Mouse (Mus musculus) neural tube, embryonic 12.5 days (tissue): Measurements from ENCODE around the gene Ptprm. TPM values are rescaled to one million over a fixed set of nuclear protein-coding genes. Genes with fewer than 3 reads are reported as not detected.

Experiments
- ATAC-seq: fragments of 200-750 bp; cut with Nextera tagmentation; 2 replicates; pipeline ENCODE4 v1.8.0; 2017; ENCODE audit warnings: low read depth, mild to moderate bottlenecking, moderate TSS enrichment, moderate library complexity; ENCODE audit not compliant: low FRiP score
- H3K27ac ChIP-seq: fragments of 300-500 bp; sonication (generic); 2 replicates; pipeline ENCODE4 v1.5.1; 2016
- H3K27me3 ChIP-seq: fragments of 300-500 bp; sonication (generic); replicated peaks from 2 replicates; pipeline ENCODE4 v1.6.1; 2016; ENCODE audit warnings: mild to moderate bottlenecking
- H3K36me3 ChIP-seq: fragments of 300-500 bp; sonication (generic); 2 replicates; pipeline ENCODE4 v1.6.1; 2016; ENCODE audit warnings: mild to moderate bottlenecking
- H3K4me1 ChIP-seq: fragments of 300-500 bp; sonication (generic); 2 replicates; pipeline ENCODE4 v1.6.1; 2016
- H3K4me2 ChIP-seq: fragments of 300-500 bp; sonication (generic); replicated peaks from 2 replicates; pipeline ENCODE4 v1.6.1; 2016; ENCODE audit warnings: mild to moderate bottlenecking
- H3K4me3 ChIP-seq: fragments of 300-500 bp; sonication (generic); 2 replicates; pipeline ENCODE4 v1.5.1; 2016
- H3K9ac ChIP-seq: fragments of 300-500 bp; sonication (generic); 2 replicates; pipeline ENCODE4 v1.6.1; 2016; ENCODE audit warnings: mild to moderate bottlenecking
- H3K9me3 ChIP-seq: fragments of 300-500 bp; sonication (generic); 2 replicates; pipeline ENCODE4 v1.6.1; 2016; ENCODE audit warnings: mild to moderate bottlenecking
- WGBS: fragments of 180-500 bp; shearing (Covaris S2); methylation state at CpG from one replicate; pipeline ENCODE4 v1.1.7; 2016; 5-methylcytosine and 5-hydroxymethylcytosine counted together
- polyA plus RNA-seq: library from polyadenylated mRNA; unstranded; fragments of >200 nt; fragmentation: Nextera tagmentation; extraction: Ambion mirVana; gene quantifications from 2 replicates; pipeline ENCODE4 v1.2.1, GENCODE M21; 2016

The Ptprm gene
- polyA plus RNA-seq, 1 experiment from 2014 or later, result 15.6 TPM

GRCm38 (mm10) chr17:66976490-66976889 lies 377.8 kb downstream of the Ptprm start:
- no peaks in the 10 kb centered on the region for H3K27me3 ChIP-seq
- WGBS, result 86% methylated on average over 5 of the region's 5 CpGs

DNA sequence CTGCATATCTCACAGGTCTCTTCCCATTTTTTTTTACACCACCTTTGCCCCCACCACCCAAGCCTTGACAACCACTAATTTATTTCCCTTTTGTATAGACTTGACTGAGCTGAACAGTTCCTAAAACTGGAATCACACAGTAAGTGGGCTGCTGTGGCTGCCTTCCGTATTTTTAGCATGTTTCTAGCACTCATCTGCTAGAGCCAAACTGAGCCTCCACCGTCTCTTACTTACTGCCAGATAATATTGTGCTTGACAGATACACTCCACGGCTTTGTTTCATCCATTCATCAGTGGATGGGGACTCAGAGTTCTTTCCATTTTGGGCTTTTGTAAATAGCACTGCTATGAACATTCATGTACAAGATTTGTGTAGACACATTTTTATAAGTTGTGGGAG lies 381.3 kb downstream of the Ptprm start:
- H3K4me2 ChIP-seq, result no peak overlapping the region
- H3K27ac ChIP-seq, result no peak overlapping the region
- H3K36me3 ChIP-seq, result no peaks in the 10 kb centered on the region
- no peak for ATAC-seq
- no peak overlapping the region for H3K4me3 ChIP-seq
- H3K9me3 ChIP-seq, result no peaks in the 10 kb centered on the region
- H3K27me3 ChIP-seq, result no peaks in the 10 kb centered on the region
- no peaks in the 10 kb centered on the region for H3K4me1 ChIP-seq
- H3K9ac ChIP-seq, result no peak overlapping the region
- 82% methylated on average over 3 of the region's 3 CpGs for WGBS

More at GRCm38 (mm10) chr17:66976490-66976889, 377.8 kb downstream of the Ptprm start:
- H3K36me3 ChIP-seq, result no peaks in the 10 kb centered on the region
- no peaks in the 10 kb centered on the region for H3K9me3 ChIP-seq
- H3K9ac ChIP-seq, result no peak overlapping the region
- no peak overlapping the region for H3K4me3 ChIP-seq
- H3K4me1 ChIP-seq, result no peaks in the 10 kb centered on the region
- no peak overlapping the region for H3K27ac ChIP-seq
- ATAC-seq, result no peak
- H3K4me2 ChIP-seq, result no peak overlapping the region

- no peaks in the 10 kb centered on the region for H3K9me3 ChIP-seq
- no peak overlapping the region for H3K27ac ChIP-seq
- no peak for ATAC-seq
Observed at GRCm38 (mm10) chr17:66960986-66961385, 393.3 kb downstream of the Ptprm start.

GRCm38 (mm10) chr17:66960557-66960956 lies 393.7 kb downstream of the Ptprm start:
- H3K9ac ChIP-seq, result no peak overlapping the region
- no peak overlapping the region for H3K4me2 ChIP-seq
- no peak overlapping the region for H3K4me3 ChIP-seq
- WGBS, result 83% methylated on average over 6 of the region's 6 CpGs
- H3K4me1 ChIP-seq, result no peaks in the 10 kb centered on the region
- no peaks in the 10 kb centered on the region for H3K9me3 ChIP-seq
- no peaks in the 10 kb centered on the region for H3K36me3 ChIP-seq
- H3K27ac ChIP-seq, result no peak overlapping the region
- H3K27me3 ChIP-seq, result no peaks in the 10 kb centered on the region
- ATAC-seq, result no peak

More at GRCm38 (mm10) chr17:66960986-66961385, 393.3 kb downstream of the Ptprm start:
- Histone ChIP-seq H3K4me1 (no peaks in the 10 kb centered on the region), H3K4me3 (no peak overlapping the region), H3K9ac (no peak overlapping the region), H3K27me3 (no peaks in the 10 kb centered on the region), H3K4me2 (no peak overlapping the region), H3K36me3 (no peaks in the 10 kb centered on the region)
- 61% methylated on average over 5 of the region's 5 CpGs for WGBS

GRCm38 (mm10) chr17:66959815-66960214 lies 394.4 kb downstream of the Ptprm start:
- 97% methylated on average over 2 of the region's 2 CpGs for WGBS
- Histone ChIP-seq H3K27me3 (no peaks in the 10 kb centered on the region), H3K36me3 (no peaks in the 10 kb centered on the region), H3K4me2 (no peak overlapping the region), H3K4me1 (no peaks in the 10 kb centered on the region), H3K4me3 (no peak overlapping the region), H3K9ac (no peak overlapping the region), H3K9me3 (no peaks in the 10 kb centered on the region), H3K27ac (no peak overlapping the region)
- no peak for ATAC-seq

- no peak for ATAC-seq
- Histone ChIP-seq H3K4me1 (no peaks in the 10 kb centered on the region), H3K9me3 (no peaks in the 10 kb centered on the region), H3K9ac (no peak overlapping the region), H3K36me3 (no peaks in the 10 kb centered on the region), H3K27ac (no peak overlapping the region), H3K27me3 (no peaks in the 10 kb centered on the region), H3K4me2 (no peak overlapping the region), H3K4me3 (no peak overlapping the region)
- 68% methylated on average over 2 of the region's 2 CpGs for WGBS
Observed at GRCm38 (mm10) chr17:66958766-66959165, 395.5 kb downstream of the Ptprm start.

DNA sequence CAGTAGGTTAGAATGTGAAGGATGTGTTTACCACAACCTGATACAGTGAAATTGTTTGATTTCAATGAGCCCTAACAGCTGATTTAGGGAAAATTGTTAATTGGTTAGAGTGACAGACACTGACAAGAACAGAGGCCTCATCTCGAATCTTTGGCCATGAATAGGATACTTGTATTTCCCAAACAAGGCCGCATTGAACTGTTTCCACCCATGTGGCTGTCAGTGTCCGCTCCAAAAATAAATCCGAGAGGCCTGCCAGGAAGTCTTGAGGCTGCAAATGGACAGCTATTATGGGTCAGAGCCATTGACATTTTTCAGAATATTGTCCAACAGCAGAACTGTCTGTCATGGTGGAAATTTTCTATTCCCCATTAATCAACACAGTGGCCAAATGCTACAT lies 409.8 kb downstream of the Ptprm start:
- no peak overlapping the region for H3K4me2 ChIP-seq
- no peak overlapping the region for H3K9ac ChIP-seq
- no peaks in the 10 kb centered on the region for H3K36me3 ChIP-seq
- no peak overlapping the region for H3K4me3 ChIP-seq
- ATAC-seq, result no peak
- H3K27me3 ChIP-seq, result no peaks in the 10 kb centered on the region
- WGBS, result 71% methylated on average over 4 of the region's 4 CpGs
- no peaks in the 10 kb centered on the region for H3K9me3 ChIP-seq
- H3K4me1 ChIP-seq, result no peaks in the 10 kb centered on the region
- H3K27ac ChIP-seq, result no peak overlapping the region

DNA sequence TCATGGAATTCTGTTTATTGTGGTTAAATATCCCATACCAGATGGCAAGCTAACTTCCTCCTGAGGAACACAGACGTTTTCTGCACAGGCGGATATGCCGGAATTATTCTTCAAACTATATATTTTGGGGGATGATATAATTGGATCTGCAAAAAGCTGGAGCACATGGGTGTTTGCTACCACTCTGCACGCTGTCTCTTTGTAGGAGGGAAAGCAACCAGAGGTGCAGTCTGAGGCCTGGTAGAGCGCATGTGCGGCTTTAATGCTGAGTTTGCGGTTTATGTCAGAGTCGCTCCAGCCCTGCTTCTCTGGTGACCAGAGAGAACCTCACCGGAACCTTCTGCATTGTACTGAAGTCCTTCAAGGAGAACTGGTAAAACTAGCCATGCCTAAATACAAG lies 410.7 kb downstream of the Ptprm start:
- H3K27ac ChIP-seq, result no peak overlapping the region
- no peak overlapping the region for H3K9ac ChIP-seq
- no peak overlapping the region for H3K4me3 ChIP-seq
- no peaks in the 10 kb centered on the region for H3K9me3 ChIP-seq
- WGBS, result 92% methylated on average over 9 of the region's 9 CpGs
- H3K4me2 ChIP-seq, result no peak overlapping the region
- no peaks in the 10 kb centered on the region for H3K36me3 ChIP-seq
- no peaks in the 10 kb centered on the region for H3K27me3 ChIP-seq
- H3K4me1 ChIP-seq, result no peaks in the 10 kb centered on the region
- no peak for ATAC-seq

- H3K4me1 ChIP-seq, result no peaks in the 10 kb centered on the region
- no peak overlapping the region for H3K4me2 ChIP-seq
- H3K36me3 ChIP-seq, result no peaks in the 10 kb centered on the region
- H3K4me3 ChIP-seq, result no peak overlapping the region
- no peaks in the 10 kb centered on the region for H3K27me3 ChIP-seq
- no peak for ATAC-seq
- WGBS, result 86% methylated on average over 5 of the region's 5 CpGs
- H3K9ac ChIP-seq, result no peak overlapping the region
- H3K9me3 ChIP-seq, result peaks cover 5% of the 10 kb centered on the region; the same call in 1 of the 2 replicates
- H3K27ac ChIP-seq, result no peak overlapping the region
Observed at GRCm38 (mm10) chr17:66925611-66926010, 428.6 kb downstream of the Ptprm start.

GRCm38 (mm10) chr17:66914696-66915095 lies 439.6 kb downstream of the Ptprm start:
- WGBS, result 63% methylated on average over 6 of the region's 6 CpGs

GRCm38 (mm10) chr17:66912533-66912932 lies 441.7 kb downstream of the Ptprm start:
- Histone ChIP-seq H3K27ac (no peak overlapping the region), H3K36me3 (no peaks in the 10 kb centered on the region), H3K4me1 (no peaks in the 10 kb centered on the region), H3K4me2 (no peak overlapping the region), H3K9me3 (no peaks in the 10 kb centered on the region), H3K4me3 (no peak overlapping the region), H3K27me3 (no peaks in the 10 kb centered on the region), H3K9ac (no peak overlapping the region)
- no peak for ATAC-seq
- 90% methylated on average over 6 of the region's 6 CpGs for WGBS

More at GRCm38 (mm10) chr17:66914696-66915095, 439.6 kb downstream of the Ptprm start:
- Histone ChIP-seq H3K9me3 (no peaks in the 10 kb centered on the region), H3K36me3 (no peaks in the 10 kb centered on the region), H3K4me3 (no peak overlapping the region), H3K27me3 (no peaks in the 10 kb centered on the region), H3K4me2 (no peak overlapping the region), H3K9ac (no peak overlapping the region), H3K4me1 (no peaks in the 10 kb centered on the region), H3K27ac (no peak overlapping the region)
- ATAC-seq, result no peak

GRCm38 (mm10) chr17:66912120-66912519 lies 442.1 kb downstream of the Ptprm start:
- Histone ChIP-seq H3K4me2 (no peak overlapping the region), H3K4me1 (no peaks in the 10 kb centered on the region), H3K9me3 (no peaks in the 10 kb centered on the region), H3K27me3 (no peaks in the 10 kb centered on the region), H3K27ac (no peak overlapping the region), H3K9ac (no peak overlapping the region), H3K4me3 (no peak overlapping the region), H3K36me3 (no peaks in the 10 kb centered on the region)
- WGBS, result 90% methylated on average over 11 of the region's 11 CpGs
- no peak for ATAC-seq

- WGBS, result 76% methylated on average over 4 of the region's 4 CpGs
- no peak for ATAC-seq
- Histone ChIP-seq H3K4me2 (no peak overlapping the region), H3K4me3 (no peak overlapping the region), H3K27me3 (no peaks in the 10 kb centered on the region), H3K4me1 (no peaks in the 10 kb centered on the region), H3K27ac (no peak overlapping the region), H3K9ac (no peak overlapping the region), H3K9me3 (no peaks in the 10 kb centered on the region), H3K36me3 (no peaks in the 10 kb centered on the region)
Observed at GRCm38 (mm10) chr17:66909901-66910300, 444.4 kb downstream of the Ptprm start.
